Mouse (Mus musculus): Measurements from ENCODE around the gene Gm10665.
"Not testable (repeated sequence)": the region's sequence is repeated elsewhere in the genome, so short reads cannot be mapped to it uniquely, and the experiment has no call there.

The Gm10665 gene

DNA sequence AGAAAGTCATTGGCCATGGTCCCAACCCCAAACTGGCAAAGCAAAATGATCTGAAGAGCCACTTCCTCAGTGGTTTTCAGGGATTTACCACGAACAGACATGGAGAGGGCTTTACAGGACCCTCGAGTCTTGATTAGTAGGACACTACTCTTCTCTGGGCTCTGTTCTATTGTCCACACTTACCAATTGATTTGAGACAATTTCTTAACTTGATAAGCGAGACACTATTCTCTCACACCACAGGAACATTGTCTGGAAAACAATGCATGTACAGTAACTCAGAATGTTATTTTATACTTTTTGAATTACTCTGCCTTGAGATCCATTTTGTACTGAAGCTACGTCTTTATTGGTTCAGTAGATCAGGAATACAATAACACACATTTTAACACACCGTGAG, at the start of gene Gm10665:
TSS of gene Gm10665 (minus strand) at position 101 of the 400 bp plus-strand sequence.
- DNase-seq (ENCODE audit: low spot score): not testable (repeated sequence)

DNA sequence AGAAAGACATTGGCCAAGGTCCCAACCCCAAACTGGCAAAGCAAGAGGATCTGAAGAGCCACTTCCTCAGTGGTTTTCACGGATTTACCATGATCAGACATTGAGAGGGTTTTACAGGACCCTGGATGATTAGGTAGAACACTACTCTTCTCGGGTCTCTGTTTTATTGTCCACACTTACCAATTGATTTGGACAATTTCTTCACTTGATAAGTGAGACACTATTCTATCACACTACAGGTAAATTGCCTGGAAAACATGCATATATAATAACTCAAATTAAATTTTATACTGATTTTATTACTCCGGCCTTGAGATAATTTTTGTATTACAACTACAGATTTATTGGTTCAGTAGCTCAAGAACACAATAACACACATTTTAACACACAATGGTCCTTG, 35.7 kb upstream of the Gm10665 start, which contains the start of gene Vmn1r151:
TSS of gene Vmn1r151 (minus strand) at position 101 of the 400 bp plus-strand sequence.
- not testable (repeated sequence) for DNase-seq (ENCODE audit: low spot score)

GRCm38 (mm10) chr7:22438129-22438528, 25.7 kb downstream of the Gm10665 start, which contains the start of gene Vmn1r149:
Gene Vmn1r149, minus strand, starts transcription at chr7:22438229.
- not testable (repeated sequence) for DNase-seq (ENCODE audit: low spot score)

DNA sequence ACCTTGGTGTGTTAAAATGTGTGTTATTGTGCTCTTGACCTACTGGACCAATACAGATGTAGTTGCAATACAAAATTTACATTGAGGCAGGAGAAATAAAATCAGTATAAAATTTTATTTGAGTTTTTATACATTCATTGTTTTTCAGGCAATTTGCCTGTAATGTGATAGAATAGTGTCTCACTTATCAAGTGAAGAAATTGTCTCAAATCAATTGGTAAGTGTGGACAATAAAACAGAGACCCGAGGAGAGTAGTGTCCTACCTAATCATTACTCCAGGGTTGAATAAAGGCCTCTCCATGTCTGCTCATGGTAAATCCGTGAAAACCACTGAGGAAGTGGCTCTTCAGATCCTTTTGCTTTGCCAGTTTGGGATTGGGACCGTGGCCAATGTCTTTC, 50.6 kb downstream of the Gm10665 start, which contains the start of gene Vmn1r148:
TSS of gene Vmn1r148 (plus strand) at position 301 of the 400 bp plus-strand sequence.
- DNase-seq (ENCODE audit: low spot score): not testable (repeated sequence)

Data from embryo, embryonic 10.5 days (tissue).